ENCODE assay signal across 13 mouse cellular contexts in genomic region chr7:85104531-85104930, GRCm38 (mm10). TPM values are rescaled to one million over a fixed set of nuclear protein-coding genes. Genes with fewer than 3 reads are reported as not detected.
"Had no signal": no experiment of that assay in that cellular context is flagged by ENCODE, and none has a peak within 500 bp of the region (broad histone marks: within the 10 kb centered on the region; RNA-seq: fewer than 3 reads in every experiment).

No protein-coding gene starts in this region.

RNA-seq across cellular contexts. Expression of gene Vmn2r67, which starts 51.3 kb away (rescaled TPM):
- total RNA-seq: neutrophil, adult 5-6 weeks had no signal
- polyA plus RNA-seq: neural tube, embryonic 14.5 days; neural tube, embryonic 15.5 days; small intestine, adult 2 months; spleen, adult 2 months; stomach, embryonic 14.5 days; stomach, embryonic 15.5 days; stomach, embryonic 16.5 days; stomach, postnatal 0 days; testis, adult 2 months; thymus, adult 2 months; thymus, postnatal 0 days; urinary bladder, adult 2 months had no signal
